Mouse (Mus musculus): ENCODE data around the gene Dcdc2a.

Gene Dcdc2a

GRCm38 (mm10) chr13:25178236-25179001, 122.6 kb downstream of the Dcdc2a start:
- no peak for DNase-seq (ENCODE audit: low read depth)

DNA sequence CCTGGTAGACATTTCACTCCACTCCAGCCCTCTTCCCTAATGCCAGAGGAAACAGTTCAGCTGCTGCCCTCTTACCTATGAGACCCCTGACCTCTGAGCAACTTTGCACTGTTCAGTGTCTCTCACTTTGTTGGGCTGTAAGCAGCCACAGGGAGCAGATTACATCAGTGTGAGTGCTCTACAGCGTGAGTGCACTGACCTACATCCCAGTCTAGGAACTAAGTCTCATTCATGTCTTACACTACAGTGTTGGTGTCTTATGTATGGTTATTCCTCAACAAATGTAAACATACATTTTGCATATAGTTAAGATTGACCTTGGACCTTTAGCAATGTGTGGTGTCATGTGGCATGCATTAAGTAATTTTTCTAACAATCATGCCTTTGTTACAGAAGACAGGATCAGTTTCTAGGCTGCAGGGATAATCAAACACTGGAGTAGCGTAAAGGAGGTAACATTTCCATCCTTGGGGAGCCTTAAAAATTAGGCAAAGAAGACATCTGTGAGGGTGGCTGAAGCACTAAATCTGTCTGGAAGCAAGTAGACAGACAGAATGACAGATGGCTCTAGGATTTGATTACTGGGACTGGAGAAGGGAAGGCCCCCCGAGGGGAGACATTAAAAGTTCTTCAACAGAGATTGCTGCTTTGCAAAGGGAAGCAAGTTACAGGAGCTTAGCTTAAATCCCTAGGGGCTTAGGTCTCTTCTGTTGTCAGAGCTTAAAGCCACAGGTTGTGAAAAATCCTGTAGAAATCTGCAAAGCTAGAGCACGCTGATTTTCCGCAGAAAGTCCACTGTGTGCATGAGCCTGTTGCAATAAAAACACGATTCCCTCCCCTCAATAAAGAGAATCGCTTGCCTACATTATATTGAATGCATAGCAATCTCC, 130.9 kb downstream of the Dcdc2a start:
- no peak for DNase-seq (ENCODE audit: low read depth)

DNA sequence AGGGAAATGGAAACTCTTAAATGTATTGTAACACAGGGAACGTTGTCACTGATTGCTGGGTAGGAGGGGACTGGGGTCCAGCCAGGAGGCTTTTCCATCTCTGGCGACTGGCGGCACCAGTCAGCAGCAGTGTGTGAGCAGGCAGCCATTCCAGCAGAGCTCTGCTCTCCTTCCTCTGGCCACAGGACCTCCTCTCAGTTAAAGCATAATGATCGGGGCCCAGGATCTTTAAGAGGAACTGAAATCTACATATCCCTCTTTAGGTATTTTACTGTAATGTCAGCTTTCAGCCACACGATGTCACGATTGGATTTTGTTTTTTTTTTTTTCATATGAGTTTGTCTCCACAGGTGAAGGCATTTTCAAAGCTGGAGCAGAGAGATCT, 131.5 kb downstream of the Dcdc2a start:
- DNase-seq (ENCODE audit: low read depth), result peak; percentile 57

- no peak for DNase-seq (ENCODE audit: low read depth)
Observed at GRCm38 (mm10) chr13:25189419-25190144, 133.8 kb downstream of the Dcdc2a start.

DNA sequence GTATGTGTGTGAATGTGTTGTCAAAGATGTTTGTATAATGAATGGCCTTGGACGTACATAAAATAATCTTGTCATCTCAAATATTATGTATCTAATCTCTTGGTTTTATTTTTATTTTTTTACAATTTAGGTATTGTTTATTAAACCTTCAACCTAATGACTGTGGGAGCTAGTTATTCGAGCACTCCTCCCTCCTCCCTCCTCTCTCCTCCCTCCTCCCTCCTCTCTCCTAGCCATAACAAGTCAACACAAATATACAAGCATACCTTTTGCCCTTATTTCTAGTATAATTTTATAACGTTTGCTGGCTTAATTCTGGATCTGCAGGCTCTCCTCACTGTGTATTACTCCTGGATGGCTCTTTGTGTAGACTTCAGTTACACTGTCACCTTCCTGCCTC, 134.4 kb downstream of the Dcdc2a start:
- no peak for DNase-seq (ENCODE audit: low read depth)

DNA sequence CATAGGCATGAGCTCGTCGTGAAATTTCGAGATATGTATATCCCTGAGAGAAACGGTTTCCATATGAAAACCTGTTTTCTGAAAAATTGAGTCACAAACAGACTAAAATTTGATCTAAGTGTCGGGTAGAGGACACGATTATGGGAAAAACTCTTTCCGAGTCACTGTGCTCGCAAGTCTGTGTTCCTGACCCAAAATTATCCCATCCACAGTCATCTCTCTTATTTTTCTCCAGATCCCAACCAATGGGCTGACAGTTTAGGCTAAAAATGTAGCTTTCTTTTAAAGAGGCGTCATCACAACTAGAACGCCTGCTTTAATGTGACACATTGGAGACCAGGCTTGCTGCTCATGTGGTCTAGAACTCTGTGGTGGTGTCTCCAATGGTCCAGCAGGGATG, 139.9 kb downstream of the Dcdc2a start:
- DNase-seq (ENCODE audit: low read depth), result no peak

- no peak for DNase-seq (ENCODE audit: low read depth)
Observed at GRCm38 (mm10) chr13:25199916-25200315, 144.1 kb downstream of the Dcdc2a start.

DNA sequence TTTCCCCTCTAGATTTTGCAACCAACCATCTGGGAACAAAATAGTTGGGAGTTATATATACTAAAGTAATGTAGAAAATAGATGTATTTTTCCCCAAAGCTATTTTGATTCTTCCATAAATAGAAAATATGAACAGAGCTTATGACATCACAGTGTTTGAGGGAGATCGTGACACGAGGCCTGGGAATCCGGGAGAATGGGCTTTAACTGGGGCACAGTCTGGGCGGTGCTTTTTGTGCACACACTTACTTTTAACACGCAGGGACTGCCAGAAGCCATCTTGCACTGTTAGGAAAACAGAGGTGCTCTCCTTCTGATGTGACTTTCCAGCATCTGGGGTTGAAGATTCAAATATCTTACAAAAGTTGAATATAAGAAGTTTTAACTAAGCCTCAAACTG, 151.1 kb downstream of the Dcdc2a start:
- DNase-seq (ENCODE audit: low read depth), result no peak

DNA sequence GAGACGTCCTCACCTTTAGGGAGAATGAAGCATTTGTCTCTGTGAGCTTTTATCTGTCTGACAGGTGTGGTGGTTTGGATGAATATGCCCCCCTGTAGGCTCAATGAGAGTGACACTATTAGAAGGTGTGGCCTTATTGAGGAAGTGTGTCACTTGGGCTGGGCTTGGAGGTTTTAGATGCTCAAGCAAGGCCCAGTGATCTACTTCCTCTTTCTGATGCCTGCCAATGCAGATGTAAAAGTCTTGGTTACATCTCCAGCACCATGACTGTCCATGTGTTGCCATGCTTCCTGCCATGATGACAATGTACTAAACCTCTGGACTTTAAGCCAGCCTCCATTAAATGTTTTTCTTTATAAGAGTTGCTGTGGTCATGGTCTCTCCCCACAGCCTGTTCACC, 162.6 kb downstream of the Dcdc2a start:
- DNase-seq (ENCODE audit: low read depth), result no peak

GRCm38 (mm10) chr13:25220186-25220787, 164.5 kb downstream of the Dcdc2a start:
- DNase-seq (ENCODE audit: low read depth), result no peak

GRCm38 (mm10) chr13:25251893-25252292, 196.1 kb downstream of the Dcdc2a start:
- DNase-seq (ENCODE audit: low read depth), result no peak

DNA sequence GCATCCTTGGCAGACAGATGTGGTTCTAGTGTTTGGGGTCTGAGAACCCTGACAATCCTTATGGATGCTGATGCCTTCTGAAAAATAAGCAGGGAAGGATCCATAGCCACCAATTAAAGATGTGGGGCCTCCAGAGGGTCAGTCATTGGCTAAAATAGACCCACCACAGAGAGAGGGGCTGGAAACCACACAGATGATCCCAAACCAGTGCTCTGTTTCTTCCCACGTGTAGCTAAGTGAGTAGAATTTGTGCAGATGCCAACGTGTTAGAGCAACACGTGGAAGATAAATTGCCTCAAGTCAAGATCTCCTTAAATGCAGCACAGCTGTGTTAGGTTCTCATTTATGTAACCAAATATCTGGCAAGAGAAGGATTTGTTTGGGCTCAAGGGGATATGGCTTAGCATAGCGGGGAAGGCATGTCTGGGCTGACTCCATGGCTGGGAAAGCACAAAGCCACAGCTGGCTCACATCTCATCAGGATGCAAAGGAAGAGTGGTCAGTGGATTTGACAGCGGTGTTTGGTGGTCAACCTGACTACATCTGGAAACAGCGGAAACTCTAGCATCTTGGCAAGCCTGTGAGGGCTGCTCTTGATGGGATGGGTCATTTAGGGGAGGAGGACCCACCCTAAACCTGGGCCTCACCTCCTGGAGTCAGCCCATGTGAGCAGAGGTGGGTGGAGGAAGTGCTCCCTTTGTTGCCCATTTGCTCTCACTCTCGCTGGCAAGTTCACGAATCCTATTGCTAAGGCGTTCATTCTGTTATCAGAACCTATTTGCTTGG, 198.9 kb downstream of the Dcdc2a start:
- peak; percentile 64 for DNase-seq (ENCODE audit: low read depth)

GRCm38 (mm10) chr13:25257608-25258007, 201.8 kb downstream of the Dcdc2a start:
- DNase-seq (ENCODE audit: low read depth), result no peak

Measured in NIH3T3 (cell line).